Mouse (Mus musculus) C2C12 (cell line): Measurements from ENCODE around the gene Uvrag.

Source experiments
- CTCF ChIP-seq: IDR thresholded peaks from one replicate; pipeline ENCODE4 v1.5.1; 2011; ENCODE audit not compliant: control insufficient read depth, insufficient read depth, insufficient read length
- MAX ChIP-seq: IDR thresholded peaks from one replicate; pipeline ENCODE4 v1.6.1; 2011; ENCODE audit warnings: mild to moderate bottlenecking, control low read depth

GRCm38 (mm10) chr7:98928336-98929025, 212.5 kb downstream of the Uvrag start:
- TF ChIP-seq CTCF (no peak), MAX (no peak)
